Mouse (Mus musculus) forebrain, embryonic 10.5 days (tissue): ENCODE data around the gene Afmid. TPM values are rescaled to one million over a fixed set of nuclear protein-coding genes. Genes with fewer than 3 reads are reported as not detected.

Source experiments
- DNase-seq: peaks from one replicate; pipeline ENCODE4 v3.0.0-alpha.2; 2017; ENCODE audit warnings: low spot score; ENCODE audit errors: extremely low spot score
- H3K27ac ChIP-seq: fragments of 300-500 bp; sonication (generic); 2 replicates; pipeline ENCODE4 v1.5.1; 2016; ENCODE audit warnings: mild to moderate bottlenecking
- H3K27me3 ChIP-seq: fragments of 300-500 bp; sonication (generic); 2 replicates; pipeline ENCODE4 v1.6.1; 2016; ENCODE audit warnings: mild to moderate bottlenecking; ENCODE audit not compliant: poor library complexity, severe bottlenecking
- H3K36me3 ChIP-seq: fragments of 300-500 bp; sonication (generic); replicated peaks from 2 replicates; pipeline ENCODE4 v1.6.1; 2016; ENCODE audit warnings: mild to moderate bottlenecking, moderate library complexity
- H3K4me1 ChIP-seq: fragments of 300-500 bp; sonication (generic); 2 replicates; pipeline ENCODE4 v1.6.1; 2016
- H3K4me3 ChIP-seq: fragments of 300-500 bp; sonication (generic); 2 replicates; pipeline ENCODE4 v1.5.1; 2016; ENCODE audit warnings: mild to moderate bottlenecking, moderate library complexity
- H3K9me3 ChIP-seq: fragments of 300-500 bp; sonication (generic); 2 replicates; pipeline ENCODE4 v1.6.1; 2016; ENCODE audit warnings: mild to moderate bottlenecking, moderate library complexity
- WGBS: fragments of 180-500 bp; shearing (Covaris S2); methylation state at CpG from one replicate; pipeline ENCODE4 v1.1.7; 2016; 5-methylcytosine and 5-hydroxymethylcytosine counted together
- polyA plus RNA-seq: library from polyadenylated mRNA; unstranded; fragments of >200 nt; fragmentation: Nextera tagmentation; extraction: Ambion mirVana; gene quantifications from 2 replicates; pipeline ENCODE4 v1.2.1, GENCODE M21; 2016

Afmid gene
- polyA plus RNA-seq, 1 experiment from 2014 or later, result 4.0 TPM

GRCm38 (mm10) chr11:117870688-117871365 is 45.1 kb downstream of the Afmid start:
- H3K4me1 ChIP-seq, result peaks cover 77% of the 10 kb centered on the region
- H3K27ac ChIP-seq, result 0 out of 2 replicates have a peak overlapping the region, but pooled peaks have one; percentile 40
- 0 out of 2 replicates have a peak, but pooled peaks cover 6% of the 10 kb centered on the region for H3K36me3 ChIP-seq
- DNase-seq, result peak; percentile 74
- H3K4me3 ChIP-seq, result no peak overlapping the region; the same call in 1 of the 2 replicates
- 35% methylated on average over 12 of the region's 12 CpGs for WGBS
- H3K27me3 ChIP-seq, result peaks cover 56% of the 10 kb centered on the region
- H3K9me3 ChIP-seq, result no peaks in the 10 kb centered on the region

GRCm38 (mm10) chr11:117871376-117871775 is 45.7 kb downstream of the Afmid start:
- Histone ChIP-seq H3K27ac (0 out of 2 replicates have a peak overlapping the region, but pooled peaks have one; percentile 30), H3K9me3 (no peaks in the 10 kb centered on the region), H3K27me3 (peaks cover 56% of the 10 kb centered on the region), H3K4me3 (no peak overlapping the region), H3K4me1 (peaks cover 74% of the 10 kb centered on the region), H3K36me3 (0 out of 2 replicates have a peak, but pooled peaks cover 6% of the 10 kb centered on the region)
- no peak for DNase-seq
- WGBS, result 81% methylated on average over 5 of the region's 5 CpGs

- Histone ChIP-seq H3K27ac (no peak overlapping the region), H3K27me3 (peaks cover 56% of the 10 kb centered on the region), H3K4me1 (peaks cover 68% of the 10 kb centered on the region), H3K4me3 (peak overlapping the region; percentile 63), H3K36me3 (0 out of 2 replicates have a peak, but pooled peaks cover 6% of the 10 kb centered on the region), H3K9me3 (no peaks in the 10 kb centered on the region)
- DNase-seq, result no peak
- WGBS, result 68% methylated on average over 12 of the region's 12 CpGs
These were observed 46.3 kb downstream of the Afmid start for GRCm38 (mm10) chr11:117871911-117872584.

GRCm38 (mm10) chr11:117872861-117873608 is 47.3 kb downstream of the Afmid start, which contains the start of gene Tha1:
TSS of gene Tha1 (minus strand) at chr11:117873481.
- no peaks in the 10 kb centered on the region for H3K9me3 ChIP-seq
- H3K4me3 ChIP-seq, result peak within 1 kb of the TSS; percentile 63
- peak within 1 kb of the TSS; percentile 88 for H3K27ac ChIP-seq
- 0 out of 2 replicates have a peak, but pooled peaks cover 4% of the 10 kb centered on the region for H3K36me3 ChIP-seq
- WGBS, result 2% methylated on average over 51 of the region's 51 CpGs
- peak; percentile 88 for DNase-seq
- peaks cover 65% of the 10 kb centered on the region for H3K4me1 ChIP-seq
- peaks cover 60% of the 10 kb centered on the region for H3K27me3 ChIP-seq

- peaks cover 76% of the 10 kb centered on the region for H3K4me1 ChIP-seq
- no peak overlapping the region for H3K4me3 ChIP-seq
- no peak for DNase-seq
- H3K36me3 ChIP-seq, result no peaks in the 10 kb centered on the region
- H3K27ac ChIP-seq, result no peak overlapping the region
- no peaks in the 10 kb centered on the region for H3K9me3 ChIP-seq
- 57% methylated on average over 4 of the region's 4 CpGs for WGBS
- peaks cover 62% of the 10 kb centered on the region for H3K27me3 ChIP-seq
These were observed 48.7 kb downstream of the Afmid start for GRCm38 (mm10) chr11:117874419-117874818.

- Histone ChIP-seq H3K4me1 (peaks cover 73% of the 10 kb centered on the region), H3K27ac (peak overlapping the region; percentile 46)
- 17% methylated on average over 6 of the region's 6 CpGs for WGBS
These were observed 50.0 kb downstream of the Afmid start for GRCm38 (mm10) chr11:117875681-117876080.

GRCm38 (mm10) chr11:117877917-117878745 is 52.4 kb downstream of the Afmid start:
- H3K9me3 ChIP-seq, result no peaks in the 10 kb centered on the region
- peak overlapping the region; percentile 74 for H3K27ac ChIP-seq
- H3K27me3 ChIP-seq, result peaks cover 79% of the 10 kb centered on the region
- H3K4me3 ChIP-seq, result peak overlapping the region; percentile 29
- no peak for DNase-seq
- H3K36me3 ChIP-seq, result no peaks in the 10 kb centered on the region
- 44% methylated on average over 13 of the region's 13 CpGs for WGBS
- H3K4me1 ChIP-seq, result peaks cover 65% of the 10 kb centered on the region

More at GRCm38 (mm10) chr11:117875681-117876080, 50.0 kb downstream of the Afmid start:
- Histone ChIP-seq H3K36me3 (no peaks in the 10 kb centered on the region), H3K4me3 (no peak overlapping the region), H3K27me3 (peaks cover 74% of the 10 kb centered on the region), H3K9me3 (no peaks in the 10 kb centered on the region)
- no peak for DNase-seq

GRCm38 (mm10) chr11:117878892-117879291 is 53.2 kb downstream of the Afmid start:
- Histone ChIP-seq H3K9me3 (no peaks in the 10 kb centered on the region), H3K4me1 (peaks cover 59% of the 10 kb centered on the region), H3K36me3 (no peaks in the 10 kb centered on the region), H3K27me3 (peaks cover 87% of the 10 kb centered on the region), H3K27ac (peak overlapping the region; percentile 74), H3K4me3 (peak overlapping the region; percentile 29)
- 19% methylated on average over 8 of the region's 8 CpGs for WGBS
- DNase-seq, result no peak

GRCm38 (mm10) chr11:117879676-117880075 is 54.0 kb downstream of the Afmid start:
- DNase-seq, result no peak
- Histone ChIP-seq H3K36me3 (no peaks in the 10 kb centered on the region), H3K9me3 (no peaks in the 10 kb centered on the region), H3K4me1 (peaks cover 53% of the 10 kb centered on the region), H3K4me3 (no peak overlapping the region), H3K27ac (0 out of 2 replicates have a peak overlapping the region, but pooled peaks have one; percentile 26), H3K27me3 (peaks cover 89% of the 10 kb centered on the region)
- 64% methylated on average over 6 of the region's 6 CpGs for WGBS

- H3K36me3 ChIP-seq, result no peaks in the 10 kb centered on the region
- no peak overlapping the region for H3K27ac ChIP-seq
- no peak for DNase-seq
- peaks cover 96% of the 10 kb centered on the region for H3K27me3 ChIP-seq
- no peaks in the 10 kb centered on the region for H3K9me3 ChIP-seq
- 91% methylated on average over 9 of the region's 9 CpGs for WGBS
- H3K4me1 ChIP-seq, result peaks cover 47% of the 10 kb centered on the region
- no peak overlapping the region for H3K4me3 ChIP-seq
These were observed 54.7 kb downstream of the Afmid start for GRCm38 (mm10) chr11:117880336-117880976.

GRCm38 (mm10) chr11:117880977-117881358 is 55.2 kb downstream of the Afmid start:
- Histone ChIP-seq H3K4me1 (peaks cover 42% of the 10 kb centered on the region), H3K27ac (0 out of 2 replicates have a peak overlapping the region, but pooled peaks have one; percentile 45), H3K9me3 (no peaks in the 10 kb centered on the region), H3K4me3 (no peak overlapping the region), H3K36me3 (no peaks in the 10 kb centered on the region), H3K27me3 (peaks cover 96% of the 10 kb centered on the region)
- DNase-seq, result no peak
- 87% methylated on average over 6 of the region's 6 CpGs for WGBS
